Mouse (Mus musculus): ENCODE measurements around the gene Gm21312. TPM values are rescaled to one million over a fixed set of nuclear protein-coding genes. Genes with fewer than 3 reads are reported as not detected.
"Not testable (repeated sequence)": the region's sequence is repeated elsewhere in the genome, so short reads cannot be mapped to it uniquely, and the experiment has no call there.

Gm21312 gene
- not detected for total RNA-seq (2021)

DNA sequence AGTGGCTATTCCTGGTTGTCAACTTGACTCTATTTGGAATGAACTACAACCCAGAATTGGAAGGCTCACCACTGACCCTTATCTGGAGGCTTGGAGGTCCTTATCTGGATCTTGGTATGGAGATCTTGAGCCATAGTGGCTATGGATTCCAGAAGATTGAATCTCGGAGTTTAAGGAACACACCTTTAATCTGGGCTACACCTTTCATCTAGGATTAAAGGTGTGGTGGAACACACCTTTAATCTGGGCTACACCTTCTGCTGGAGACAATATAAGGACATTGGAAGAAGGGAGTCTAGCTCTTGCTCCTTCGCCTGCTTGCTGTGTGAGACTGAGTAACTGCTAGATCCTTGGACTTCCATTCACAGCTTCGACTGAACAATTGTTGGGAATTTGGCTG, at the start of gene Gm21312:
Gene Gm21312, plus strand, starts transcription at position 301 of the 400 bp plus-strand sequence.
- DNase-seq; intact Hi-C loops (cut with DNase I): not testable (repeated sequence)

DNA sequence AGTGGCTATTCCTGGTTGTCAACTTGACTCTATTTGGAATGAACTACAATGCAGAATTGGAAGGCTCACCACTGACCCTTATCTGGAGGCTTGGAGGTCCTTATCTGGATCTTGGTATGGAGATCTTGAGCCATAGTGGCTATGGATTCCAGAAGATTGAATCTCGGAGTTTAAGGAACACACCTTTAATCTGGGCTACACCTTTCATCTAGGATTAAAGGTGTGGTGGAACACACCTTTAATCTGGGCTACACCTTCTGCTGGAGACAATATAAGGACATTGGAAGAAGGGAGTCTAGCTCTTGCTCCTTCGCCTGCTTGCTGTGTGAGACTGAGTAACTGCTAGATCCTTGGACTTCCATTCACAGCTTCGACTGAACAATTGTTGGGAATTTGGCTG, 34.1 kb upstream of the Gm21312 start, which contains the start of gene Gm21293:
Gene Gm21293, plus strand, starts transcription at position 301 of the 400 bp plus-strand sequence.
- intact Hi-C loops (cut with DNase I); DNase-seq: not testable (repeated sequence)

DNA sequence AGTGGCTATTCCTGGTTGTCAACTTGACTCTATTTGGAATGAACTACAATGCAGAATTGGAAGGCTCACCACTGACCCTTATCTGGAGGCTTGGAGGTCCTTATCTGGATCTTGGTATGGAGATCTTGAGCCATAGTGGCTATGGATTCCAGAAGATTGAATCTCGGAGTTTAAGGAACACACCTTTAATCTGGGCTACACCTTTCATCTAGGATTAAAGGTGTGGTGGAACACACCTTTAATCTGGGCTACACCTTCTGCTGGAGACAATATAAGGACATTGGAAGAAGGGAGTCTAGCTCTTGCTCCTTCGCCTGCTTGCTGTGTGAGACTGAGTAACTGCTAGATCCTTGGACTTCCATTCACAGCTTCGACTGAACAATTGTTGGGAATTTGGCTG, 25.6 kb upstream of the Gm21312 start, which contains the start of gene Gm6763:
Gene Gm6763, plus strand, starts transcription at position 301 of the 400 bp plus-strand sequence.
- DNase-seq; intact Hi-C loops (cut with DNase I): not testable (repeated sequence)

DNA sequence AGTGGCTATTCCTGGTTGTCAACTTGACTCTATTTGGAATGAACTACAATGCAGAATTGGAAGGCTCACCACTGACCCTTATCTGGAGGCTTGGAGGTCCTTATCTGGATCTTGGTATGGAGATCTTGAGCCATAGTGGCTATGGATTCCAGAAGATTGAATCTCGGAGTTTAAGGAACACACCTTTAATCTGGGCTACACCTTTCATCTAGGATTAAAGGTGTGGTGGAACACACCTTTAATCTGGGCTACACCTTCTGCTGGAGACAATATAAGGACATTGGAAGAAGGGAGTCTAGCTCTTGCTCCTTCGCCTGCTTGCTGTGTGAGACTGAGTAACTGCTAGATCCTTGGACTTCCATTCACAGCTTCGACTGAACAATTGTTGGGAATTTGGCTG, 17.1 kb upstream of the Gm21312 start, which contains the start of gene Gm8764:
Gene Gm8764, plus strand, starts transcription at position 301 of the 400 bp plus-strand sequence.
- intact Hi-C loops (cut with DNase I); DNase-seq: not testable (repeated sequence)

DNA sequence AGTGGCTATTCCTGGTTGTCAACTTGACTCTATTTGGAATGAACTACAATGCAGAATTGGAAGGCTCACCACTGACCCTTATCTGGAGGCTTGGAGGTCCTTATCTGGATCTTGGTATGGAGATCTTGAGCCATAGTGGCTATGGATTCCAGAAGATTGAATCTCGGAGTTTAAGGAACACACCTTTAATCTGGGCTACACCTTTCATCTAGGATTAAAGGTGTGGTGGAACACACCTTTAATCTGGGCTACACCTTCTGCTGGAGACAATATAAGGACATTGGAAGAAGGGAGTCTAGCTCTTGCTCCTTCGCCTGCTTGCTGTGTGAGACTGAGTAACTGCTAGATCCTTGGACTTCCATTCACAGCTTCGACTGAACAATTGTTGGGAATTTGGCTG, 8.6 kb upstream of the Gm21312 start, which contains the start of gene Gm21304:
Gene Gm21304, plus strand, starts transcription at position 301 of the 400 bp plus-strand sequence.
- intact Hi-C loops (cut with DNase I); DNase-seq: not testable (repeated sequence)

DNA sequence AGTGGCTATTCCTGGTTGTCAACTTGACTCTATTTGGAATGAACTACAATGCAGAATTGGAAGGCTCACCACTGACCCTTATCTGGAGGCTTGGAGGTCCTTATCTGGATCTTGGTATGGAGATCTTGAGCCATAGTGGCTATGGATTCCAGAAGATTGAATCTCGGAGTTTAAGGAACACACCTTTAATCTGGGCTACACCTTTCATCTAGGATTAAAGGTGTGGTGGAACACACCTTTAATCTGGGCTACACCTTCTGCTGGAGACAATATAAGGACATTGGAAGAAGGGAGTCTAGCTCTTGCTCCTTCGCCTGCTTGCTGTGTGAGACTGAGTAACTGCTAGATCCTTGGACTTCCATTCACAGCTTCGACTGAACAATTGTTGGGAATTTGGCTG, 8.4 kb downstream of the Gm21312 start, which contains the start of gene Gm20765:
Gene Gm20765, plus strand, starts transcription at position 301 of the 400 bp plus-strand sequence.
- intact Hi-C loops (cut with DNase I); DNase-seq: not testable (repeated sequence)

DNA sequence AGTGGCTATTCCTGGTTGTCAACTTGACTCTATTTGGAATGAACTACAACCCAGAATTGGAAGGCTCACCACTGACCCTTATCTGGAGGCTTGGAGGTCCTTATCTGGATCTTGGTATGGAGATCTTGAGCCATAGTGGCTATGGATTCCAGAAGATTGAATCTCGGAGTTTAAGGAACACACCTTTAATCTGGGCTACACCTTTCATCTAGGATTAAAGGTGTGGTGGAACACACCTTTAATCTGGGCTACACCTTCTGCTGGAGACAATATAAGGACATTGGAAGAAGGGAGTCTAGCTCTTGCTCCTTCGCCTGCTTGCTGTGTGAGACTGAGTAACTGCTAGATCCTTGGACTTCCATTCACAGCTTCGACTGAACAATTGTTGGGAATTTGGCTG, 16.9 kb downstream of the Gm21312 start, which contains the start of gene Gm4340:
Gene Gm4340, plus strand, starts transcription at position 301 of the 400 bp plus-strand sequence.
- intact Hi-C loops (cut with DNase I); DNase-seq: not testable (repeated sequence)

DNA sequence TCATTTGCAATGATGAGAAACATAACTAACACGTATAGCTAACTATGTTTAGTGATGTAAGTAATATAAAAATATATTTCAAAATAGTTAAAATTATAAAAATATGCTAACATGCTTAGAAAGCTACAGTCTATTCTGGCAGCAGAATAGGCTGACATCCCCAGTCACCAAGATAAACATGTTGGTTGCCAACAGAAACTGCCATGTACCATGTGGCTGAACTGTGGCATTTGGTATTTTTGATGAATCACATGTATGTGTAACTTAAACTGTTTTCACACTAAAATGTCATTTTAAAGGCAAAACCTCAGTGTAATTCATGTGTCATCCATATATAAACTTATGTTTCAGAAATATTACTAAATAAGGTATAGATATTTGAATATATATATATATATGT, 32.8 kb downstream of the Gm21312 start:
- intact Hi-C loops (cut with DNase I): no loop called here
- DNase-seq: no peak

DNA sequence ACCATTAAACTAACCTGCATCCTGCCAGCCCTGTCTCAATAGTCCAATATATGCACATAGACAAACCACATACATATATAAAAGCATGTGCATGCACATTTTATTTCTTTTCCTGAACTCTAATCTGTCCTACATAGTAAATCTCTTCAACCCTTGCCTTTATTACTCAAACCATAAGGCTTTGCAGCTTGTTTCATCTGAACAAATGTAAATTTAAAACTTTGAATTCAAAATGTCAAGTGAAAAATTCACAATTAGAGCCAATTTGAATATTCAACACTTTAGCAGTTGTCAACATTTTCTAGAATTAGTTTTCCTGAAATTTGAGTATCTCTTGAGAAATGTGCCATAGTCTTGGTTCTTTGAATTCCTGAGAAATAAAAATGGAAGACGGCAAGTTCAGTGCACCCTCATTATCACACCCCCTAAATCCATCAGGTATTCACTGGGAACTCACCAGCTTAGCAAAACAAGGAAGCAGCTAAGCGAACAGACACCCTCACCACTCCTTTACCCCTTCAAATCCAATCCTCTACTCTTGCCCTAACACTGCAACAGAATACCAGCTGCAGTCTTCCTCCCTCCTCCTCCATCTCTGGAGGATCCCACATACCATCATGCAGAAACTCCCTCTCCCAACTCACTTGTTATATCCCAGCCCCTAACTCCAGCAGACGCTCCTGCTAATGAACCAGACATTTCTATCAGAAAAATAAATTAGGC, 33.6 kb downstream of the Gm21312 start:
- no peak for DNase-seq
- intact Hi-C loops (cut with DNase I): no loop called here

DNA sequence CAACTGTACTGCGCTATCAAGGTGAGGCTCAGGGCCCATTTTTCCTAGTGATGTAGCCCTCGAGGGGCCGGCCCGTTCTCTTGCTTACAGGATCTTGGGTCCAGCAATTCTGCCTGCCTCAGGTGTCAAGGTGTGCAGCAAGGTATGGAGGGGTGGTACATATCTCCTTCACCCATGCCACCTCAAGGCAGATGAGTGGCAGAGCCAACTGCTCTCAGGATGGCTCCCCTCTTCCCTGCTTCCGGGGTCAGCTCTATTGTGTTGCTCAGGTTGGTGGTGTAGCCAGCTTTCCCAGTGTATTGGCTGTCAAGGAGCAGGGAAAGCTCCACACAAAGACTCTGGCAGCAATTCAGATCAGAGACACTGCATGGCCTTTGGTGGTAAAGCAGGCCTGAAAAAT, 37.7 kb downstream of the Gm21312 start:
- intact Hi-C loops (cut with DNase I): no loop called here
- no peak for DNase-seq

DNA sequence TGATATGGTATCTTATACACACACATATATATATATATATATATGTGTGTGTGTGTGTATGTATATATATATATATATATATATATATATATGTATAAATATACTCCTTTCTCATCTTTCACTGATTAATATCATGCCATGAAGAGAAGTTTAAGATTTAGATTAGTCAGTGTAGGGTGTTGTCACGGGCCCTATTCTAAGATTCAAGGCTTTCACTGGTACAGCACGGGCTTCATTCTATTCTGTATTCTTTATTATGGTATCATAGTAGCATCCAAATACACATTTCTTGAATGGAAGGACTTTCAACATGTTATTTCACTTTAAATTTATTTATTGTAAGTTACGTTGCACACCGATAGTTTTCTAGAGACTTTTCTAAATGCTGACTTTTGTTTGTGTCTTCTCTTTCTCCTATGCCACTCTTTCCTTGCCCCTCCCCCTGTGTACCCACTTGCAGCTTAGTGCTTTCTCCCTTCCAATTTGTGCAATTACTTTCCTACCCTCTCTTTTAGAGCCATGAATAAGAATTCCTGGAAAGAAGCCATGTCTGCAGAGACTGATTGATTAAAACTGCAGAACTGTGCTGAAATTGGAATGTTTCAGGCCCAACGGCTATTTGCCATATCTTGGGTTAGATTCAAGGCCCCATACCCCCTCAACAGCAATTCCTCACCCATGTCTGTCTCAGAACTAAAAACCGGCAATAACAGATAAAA, 43.6 kb downstream of the Gm21312 start:
- intact Hi-C loops (cut with DNase I): no loop called here
- DNase-seq: no peak

Other genes with a start within 250 kb of the Gm21312 start
- not detected for gene Gm21293, start 34.0 kb upstream of the Gm21312 start, total RNA-seq (2021)
- gene Gm6763, start 25.5 kb upstream of the Gm21312 start, total RNA-seq (2021): not detected
- not detected for gene Gm8764, start 17.0 kb upstream of the Gm21312 start, total RNA-seq (2021)
- not detected for gene Gm21304, start 8.5 kb upstream of the Gm21312 start, total RNA-seq (2021)
- gene Gm20765, start 8.5 kb downstream of the Gm21312 start, total RNA-seq (2021): not detected
- not detected for gene Gm4340, start 17.0 kb downstream of the Gm21312 start, total RNA-seq (2021)

Measured in heart, postnatal 10 days (tissue).